Mouse (Mus musculus) ES-Bruce4 (cell line): ENCODE data around the gene Sestd1.

Source experiments
- CTCF ChIP-seq: IDR thresholded peaks from one replicate; pipeline ENCODE4 v1.8.1; 2011; ENCODE audit warnings: low read depth, low read length
- EP300 ChIP-seq: IDR thresholded peaks from 2 replicates; pipeline ENCODE4 v1.6.1; 2011; ENCODE audit warnings: low read depth, low read length; ENCODE audit not compliant: insufficient read depth

- TF ChIP-seq EP300, result no peak
- TF ChIP-seq CTCF, result no peak
Measured at GRCm38 (mm10) chr2:77275851-77276250, 4.5 kb downstream of the Sestd1 start.
